Mouse (Mus musculus) skeletal muscle tissue, adult 2 months (tissue): Measurements from ENCODE around the gene Tenm4.

ENCODE experiments used
- DNase-seq: peaks from one replicate; pipeline ENCODE4 v3.0.0-alpha.2; 2012; ENCODE audit warnings: low read depth, low spot score

Tenm4 gene

GRCm38 (mm10) chr7:96340826-96341225, 169.8 kb downstream of the Tenm4 start:
- DNase-seq = no peak

- no peak for DNase-seq
Measured at GRCm38 (mm10) chr7:96341479-96341878, 170.4 kb downstream of the Tenm4 start.

GRCm38 (mm10) chr7:96342996-96343395, 171.9 kb downstream of the Tenm4 start:
- no peak for DNase-seq

- no peak for DNase-seq
Measured at GRCm38 (mm10) chr7:96343667-96344066, 172.6 kb downstream of the Tenm4 start.

- DNase-seq = no peak
Measured at GRCm38 (mm10) chr7:96352671-96353070, 181.6 kb downstream of the Tenm4 start.

GRCm38 (mm10) chr7:96356285-96356811, 185.3 kb downstream of the Tenm4 start:
- no peak for DNase-seq

GRCm38 (mm10) chr7:96357550-96357949, 186.5 kb downstream of the Tenm4 start:
- DNase-seq = peak; percentile 3

GRCm38 (mm10) chr7:96363311-96363710, 192.3 kb downstream of the Tenm4 start:
- no peak for DNase-seq

GRCm38 (mm10) chr7:96369947-96370346, 198.9 kb downstream of the Tenm4 start:
- no peak for DNase-seq

- DNase-seq = peak; percentile 7
Measured at GRCm38 (mm10) chr7:96374004-96374663, 203.1 kb downstream of the Tenm4 start.

GRCm38 (mm10) chr7:96375507-96375906, 204.5 kb downstream of the Tenm4 start:
- DNase-seq = no peak

GRCm38 (mm10) chr7:96383686-96384528, 212.9 kb downstream of the Tenm4 start:
- no peak for DNase-seq

- no peak for DNase-seq
Measured at GRCm38 (mm10) chr7:96384726-96385500, 213.9 kb downstream of the Tenm4 start.

- DNase-seq = no peak
Measured at GRCm38 (mm10) chr7:96385850-96386249, 214.8 kb downstream of the Tenm4 start.

GRCm38 (mm10) chr7:96390034-96390670, 219.1 kb downstream of the Tenm4 start:
- no peak for DNase-seq

- no peak for DNase-seq
Measured at GRCm38 (mm10) chr7:96390894-96391293, 219.8 kb downstream of the Tenm4 start.

GRCm38 (mm10) chr7:96391797-96392472, 220.9 kb downstream of the Tenm4 start:
- no peak for DNase-seq

GRCm38 (mm10) chr7:96392600-96392999, 221.6 kb downstream of the Tenm4 start:
- no peak for DNase-seq

- DNase-seq = no peak
Measured at GRCm38 (mm10) chr7:96397940-96398339, 226.9 kb downstream of the Tenm4 start.

- DNase-seq = no peak
Measured at GRCm38 (mm10) chr7:96400411-96400810, 229.4 kb downstream of the Tenm4 start.
